Mouse (Mus musculus) embryo, embryonic 11.5 days (tissue): ENCODE data around the gene Ssrp1.

ENCODE experiments used
- DNase-seq: peaks from one replicate; pipeline ENCODE4 v3.0.0-alpha.2; 2012; ENCODE audit warnings: low read depth, low spot score

Ssrp1 gene

GRCm38 (mm10) chr2:85037047-85038026, at the start of gene Ssrp1, which contains the start of gene P2rx3:
TSS of gene Ssrp1 (plus strand) at chr2:85037234.
TSS of gene P2rx3 (minus strand) at chr2:85037462.
- DNase-seq, result peak; percentile 90

- no peak for DNase-seq
Observed at GRCm38 (mm10) chr2:84987930-84988329, 49.1 kb upstream of the Ssrp1 start, which contains the start of gene Prg3. TSS of gene Prg3 (plus strand) at chr2:84988215.

- no peak for DNase-seq
Observed at GRCm38 (mm10) chr2:84996376-84996775, 40.7 kb upstream of the Ssrp1 start.

- DNase-seq, result no peak
Observed at GRCm38 (mm10) chr2:84999486-85000181, 37.4 kb upstream of the Ssrp1 start.

GRCm38 (mm10) chr2:85001497-85001896, 35.5 kb upstream of the Ssrp1 start:
- no peak for DNase-seq

GRCm38 (mm10) chr2:85002575-85002974, 34.5 kb upstream of the Ssrp1 start:
- DNase-seq, result no peak

- DNase-seq, result no peak
Observed at GRCm38 (mm10) chr2:85004341-85004740, 32.7 kb upstream of the Ssrp1 start.

- DNase-seq, result no peak
Observed at GRCm38 (mm10) chr2:85006600-85006999, 30.4 kb upstream of the Ssrp1 start.

GRCm38 (mm10) chr2:85007729-85008128, 29.3 kb upstream of the Ssrp1 start:
- peak; percentile 22 for DNase-seq

- DNase-seq, result no peak
Observed at GRCm38 (mm10) chr2:85009212-85009611, 27.8 kb upstream of the Ssrp1 start.

GRCm38 (mm10) chr2:85011906-85012604, 25.0 kb upstream of the Ssrp1 start:
- DNase-seq, result peak; percentile 16

GRCm38 (mm10) chr2:85012679-85013078, 24.4 kb upstream of the Ssrp1 start:
- no peak for DNase-seq

- no peak for DNase-seq
Observed at GRCm38 (mm10) chr2:85013826-85014587, 23.0 kb upstream of the Ssrp1 start.

- no peak for DNase-seq
Observed at GRCm38 (mm10) chr2:85014588-85014982, 22.4 kb upstream of the Ssrp1 start.

- DNase-seq, result no peak
Observed at GRCm38 (mm10) chr2:85022043-85022442, 15.0 kb upstream of the Ssrp1 start.

GRCm38 (mm10) chr2:85026178-85026577, 10.9 kb upstream of the Ssrp1 start:
- no peak for DNase-seq

- DNase-seq, result no peak
Observed at GRCm38 (mm10) chr2:85027281-85027680, 9.8 kb upstream of the Ssrp1 start.

- no peak for DNase-seq
Observed at GRCm38 (mm10) chr2:85029897-85030296, 7.1 kb upstream of the Ssrp1 start.

- no peak for DNase-seq
Observed at GRCm38 (mm10) chr2:85030989-85031388, 6.0 kb upstream of the Ssrp1 start.

- no peak for DNase-seq
Observed at GRCm38 (mm10) chr2:85033121-85033520, 3.9 kb upstream of the Ssrp1 start.

- no peak for DNase-seq
Observed at GRCm38 (mm10) chr2:85034169-85034568, 2.9 kb upstream of the Ssrp1 start.
